Mouse (Mus musculus): ENCODE measurements around the gene Ndufaf7.

DNA sequence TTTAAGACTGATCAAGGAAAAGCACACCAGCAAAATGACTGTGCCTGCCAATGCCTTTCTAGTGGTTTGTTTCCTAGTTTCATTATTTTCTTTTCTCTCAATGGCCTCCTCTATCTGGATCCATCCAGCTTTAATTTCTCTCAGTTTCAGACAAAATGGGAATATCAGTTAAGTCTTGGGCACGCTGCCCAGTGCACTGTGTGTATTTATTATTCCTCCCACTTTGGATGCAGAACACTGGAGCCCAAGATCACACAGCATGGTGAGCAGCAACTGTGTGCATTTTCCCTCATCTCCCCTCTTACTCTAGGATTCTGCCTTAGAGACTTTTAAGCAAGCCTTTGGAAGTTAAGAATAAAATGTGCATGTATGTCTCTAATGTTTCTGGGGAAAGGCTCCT lies 27.5 kb downstream of the Ndufaf7 start:
- TF ChIP-seq MAX (IDR thresholded peaks at IDR 0.05) (no peak), CTCF (IDR thresholded peaks at IDR 0.05; ENCODE audit: control insufficient read depth, insufficient read depth, insufficient read length) (no peak), FOSL1 (IDR thresholded peaks at IDR 0.05; ENCODE audit: insufficient read depth, low read length, poor library complexity, severe bottlenecking) (no peak), MYOG (IDR thresholded peaks at IDR 0.05; ENCODE audit: control insufficient read depth, extremely low read depth, insufficient read length) (no peak), CEBPB (IDR thresholded peaks at IDR 0.05; ENCODE audit: low read depth) (no peak)

Data from C2C12 (cell line).